Mouse (Mus musculus): ENCODE results near the gene Cops4. TPM values are rescaled to one million over a fixed set of nuclear protein-coding genes. Genes with fewer than 3 reads are reported as not detected.

Cops4 gene
- polyA plus RNA-seq, 1 experiment = 132 TPM

DNA sequence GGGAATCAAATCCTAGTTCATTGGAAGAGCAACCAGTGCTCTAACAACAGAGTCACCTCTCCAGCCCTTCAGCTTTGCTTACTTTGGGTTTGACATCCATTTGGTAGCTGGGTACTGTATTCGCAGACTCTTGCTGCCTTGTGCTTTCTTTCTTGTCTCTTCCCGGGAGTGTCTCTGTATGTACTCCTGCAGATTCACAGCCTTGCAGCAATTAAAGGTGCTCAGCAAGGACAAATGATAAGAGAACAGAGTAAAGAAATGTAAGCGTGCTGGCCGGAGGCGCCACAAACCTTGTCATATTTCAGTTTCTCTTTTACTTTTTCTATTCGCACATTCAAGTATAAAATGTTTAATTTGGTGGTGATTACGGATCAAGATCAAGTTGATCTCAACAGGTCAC, 69.0 kb downstream of the Cops4 start:
- H3K4me1 ChIP-seq (ENCODE audit: control insufficient read depth, insufficient read depth, low read length) = no peaks in the 10 kb centered on the region
- H3K4me3 ChIP-seq (ENCODE audit: control insufficient read depth, low read depth, low read length) = no peak overlapping the region
- no peak overlapping the region for H3K27ac ChIP-seq (ENCODE audit: control insufficient read depth, insufficient read depth, low read depth, low read length)
- no peaks in the 10 kb centered on the region for H3K36me3 ChIP-seq (ENCODE audit: control insufficient read depth, insufficient read depth, low read length)
- TF ChIP-seq POLR2A (IDR thresholded peaks at IDR 0.05; ENCODE audit: control insufficient read depth, low read depth, low read length) = no peak
- TF ChIP-seq CTCF (IDR thresholded peaks at IDR 0.05; ENCODE audit: control insufficient read depth, insufficient read depth, insufficient replicate concordance, low read depth, low read length) = no peak
- no peaks in the 10 kb centered on the region for H3K27me3 ChIP-seq (ENCODE audit: control insufficient read depth, insufficient read depth, low read length)

DNA sequence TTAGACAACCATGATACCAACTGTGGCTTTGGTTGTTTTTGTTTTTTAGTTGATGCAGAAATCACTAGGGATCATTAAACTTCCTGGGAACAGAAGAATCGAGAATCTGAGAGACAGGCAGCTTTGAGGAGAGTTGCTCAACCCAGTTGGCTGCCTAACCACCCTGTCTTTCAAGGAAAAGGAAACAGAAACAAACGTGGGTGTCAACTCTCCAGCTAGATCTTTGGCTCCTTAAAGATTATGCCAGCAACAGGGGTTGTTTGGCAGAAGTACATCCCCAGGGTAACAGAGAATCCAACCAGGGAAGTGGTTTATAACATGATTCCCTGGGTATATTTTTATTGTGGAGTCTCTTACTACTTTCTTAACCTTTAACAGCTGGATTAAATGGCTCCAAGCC, 69.5 kb downstream of the Cops4 start:
- no peaks in the 10 kb centered on the region for H3K27me3 ChIP-seq (ENCODE audit: control insufficient read depth, insufficient read depth, low read length)
- no peak overlapping the region for H3K27ac ChIP-seq (ENCODE audit: control insufficient read depth, insufficient read depth, low read depth, low read length)
- H3K4me3 ChIP-seq (ENCODE audit: control insufficient read depth, low read depth, low read length) = no peak overlapping the region
- no peaks in the 10 kb centered on the region for H3K36me3 ChIP-seq (ENCODE audit: control insufficient read depth, insufficient read depth, low read length)
- no peak for TF ChIP-seq POLR2A (IDR thresholded peaks at IDR 0.05; ENCODE audit: control insufficient read depth, low read depth, low read length)
- TF ChIP-seq CTCF (IDR thresholded peaks at IDR 0.05; ENCODE audit: control insufficient read depth, insufficient read depth, insufficient replicate concordance, low read depth, low read length) = no peak
- no peaks in the 10 kb centered on the region for H3K4me1 ChIP-seq (ENCODE audit: control insufficient read depth, insufficient read depth, low read length)

DNA sequence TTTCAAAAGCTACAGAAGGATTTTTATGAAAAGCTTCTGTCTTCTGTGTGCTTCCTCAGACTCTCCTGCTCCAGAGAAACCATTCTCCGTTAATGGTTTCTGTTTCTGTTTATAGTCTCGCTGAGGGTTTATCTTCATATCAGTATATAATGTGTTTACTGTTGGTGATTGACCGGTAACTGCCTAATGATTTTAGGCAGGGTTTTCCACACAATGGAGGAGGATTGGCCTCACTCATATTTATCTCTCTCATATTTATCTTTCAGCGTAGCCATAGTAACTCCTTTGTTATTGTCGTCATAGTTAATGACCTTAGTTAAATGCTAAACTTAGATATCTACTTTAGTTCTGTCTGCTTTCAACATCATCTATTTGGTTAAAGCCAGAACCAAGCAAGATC, 72.4 kb downstream of the Cops4 start:
- Histone ChIP-seq H3K36me3 (ENCODE audit: control insufficient read depth, insufficient read depth, low read length) (no peaks in the 10 kb centered on the region), H3K4me3 (ENCODE audit: control insufficient read depth, low read depth, low read length) (no peak overlapping the region), H3K4me1 (ENCODE audit: control insufficient read depth, insufficient read depth, low read length) (no peaks in the 10 kb centered on the region), H3K27ac (ENCODE audit: control insufficient read depth, insufficient read depth, low read depth, low read length) (no peak overlapping the region), H3K27me3 (ENCODE audit: control insufficient read depth, insufficient read depth, low read length) (no peaks in the 10 kb centered on the region)
- TF ChIP-seq POLR2A (IDR thresholded peaks at IDR 0.05; ENCODE audit: control insufficient read depth, low read depth, low read length) = no peak
- no peak for TF ChIP-seq CTCF (IDR thresholded peaks at IDR 0.05; ENCODE audit: control insufficient read depth, insufficient read depth, insufficient replicate concordance, low read depth, low read length)

DNA sequence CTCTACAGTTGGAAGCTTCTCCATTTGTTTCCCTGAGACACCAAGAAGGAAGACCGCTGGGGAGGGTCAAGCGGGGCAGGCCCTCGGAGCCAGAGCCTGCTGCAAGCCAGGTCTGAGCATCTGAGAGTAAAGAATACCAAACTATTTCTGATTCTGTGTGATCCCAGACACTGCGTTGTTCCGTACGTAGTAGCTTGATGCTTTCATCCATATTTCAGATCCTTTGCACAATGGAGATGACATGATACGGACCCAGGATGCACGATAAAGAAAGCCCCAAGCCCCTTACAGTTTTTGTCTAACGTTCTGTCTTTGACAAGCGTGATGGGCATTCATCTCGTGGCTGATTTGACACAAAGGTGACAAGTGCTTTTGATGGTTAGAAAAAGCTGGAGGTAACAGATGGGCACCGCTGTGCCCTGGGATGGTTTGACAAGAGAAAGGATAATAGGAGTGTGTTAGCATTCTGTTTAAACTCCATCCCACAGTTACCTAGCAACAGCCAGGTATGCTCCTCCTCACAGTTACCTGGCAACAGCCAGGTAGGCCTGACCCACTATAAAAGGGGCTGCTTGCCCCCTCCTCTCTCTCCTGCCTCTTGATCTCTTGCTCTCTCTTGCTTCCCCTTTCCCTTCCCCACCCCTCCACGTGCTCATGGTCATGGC, 76.8 kb downstream of the Cops4 start:
- peak; percentile 33; the same call in 1 of the 2 replicates for TF ChIP-seq POLR2A (IDR thresholded peaks at IDR 0.05; ENCODE audit: control insufficient read depth, low read depth, low read length)
- TF ChIP-seq CTCF (IDR thresholded peaks at IDR 0.05; ENCODE audit: control insufficient read depth, insufficient read depth, insufficient replicate concordance, low read depth, low read length) = no peak
- no peaks in the 10 kb centered on the region for H3K27me3 ChIP-seq (ENCODE audit: control insufficient read depth, insufficient read depth, low read length)

DNA sequence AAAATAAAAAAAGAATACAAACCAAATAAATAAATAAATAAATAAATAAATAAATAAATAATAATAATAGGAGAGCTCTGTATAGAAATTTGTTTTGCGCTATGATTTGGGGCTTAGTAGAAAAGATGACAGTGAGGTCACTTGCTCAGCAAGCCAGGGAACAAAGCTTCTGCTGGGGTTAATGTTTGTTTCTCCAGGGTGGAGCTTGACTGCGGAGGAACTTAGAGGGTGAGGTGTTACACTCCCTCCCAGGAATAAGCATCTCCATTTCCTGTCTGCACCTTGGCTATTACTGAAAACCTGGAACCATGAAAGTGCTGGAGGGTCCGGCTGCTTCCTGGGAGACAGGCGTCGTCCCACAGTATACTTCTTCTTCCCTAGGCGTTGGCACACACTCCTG, 77.9 kb downstream of the Cops4 start:
- TF ChIP-seq POLR2A (IDR thresholded peaks at IDR 0.05; ENCODE audit: control insufficient read depth, low read depth, low read length) (no peak), CTCF (IDR thresholded peaks at IDR 0.05; ENCODE audit: control insufficient read depth, insufficient read depth, insufficient replicate concordance, low read depth, low read length) (no peak)
- no peaks in the 10 kb centered on the region for H3K36me3 ChIP-seq (ENCODE audit: control insufficient read depth, insufficient read depth, low read length)

More for the DNA sequence above, 76.8 kb downstream of the Cops4 start:
- H3K4me3 ChIP-seq (ENCODE audit: control insufficient read depth, low read depth, low read length) = peak overlapping the region; percentile 44
- H3K4me1 ChIP-seq (ENCODE audit: control insufficient read depth, insufficient read depth, low read length) = no peaks in the 10 kb centered on the region
- H3K27ac ChIP-seq (ENCODE audit: control insufficient read depth, insufficient read depth, low read depth, low read length) = no peak overlapping the region
- H3K36me3 ChIP-seq (ENCODE audit: control insufficient read depth, insufficient read depth, low read length) = no peaks in the 10 kb centered on the region

More for the DNA sequence above, 77.9 kb downstream of the Cops4 start:
- H3K4me1 ChIP-seq (ENCODE audit: control insufficient read depth, insufficient read depth, low read length) = no peaks in the 10 kb centered on the region
- no peak overlapping the region for H3K27ac ChIP-seq (ENCODE audit: control insufficient read depth, insufficient read depth, low read depth, low read length)
- no peak overlapping the region for H3K4me3 ChIP-seq (ENCODE audit: control insufficient read depth, low read depth, low read length)
- no peaks in the 10 kb centered on the region for H3K27me3 ChIP-seq (ENCODE audit: control insufficient read depth, insufficient read depth, low read length)

Other genes with a start within 250 kb of the Cops4 start
- gene Sec31a, start 102.1 kb upstream of the Cops4 start, polyA plus RNA-seq (2012; rRNA removed) = 188 and 194 TPM in 2 replicates
- 13.8 and 14.8 TPM in 2 replicates for gene Lin54, start 17.7 kb upstream of the Cops4 start, polyA plus RNA-seq (2012; rRNA removed)
- 24.6 and 27.2 TPM in 2 replicates for gene Plac8, start 53.9 kb downstream of the Cops4 start, polyA plus RNA-seq (2012; rRNA removed)
- gene Coq2, start 156.8 kb downstream of the Cops4 start, polyA plus RNA-seq (2012; rRNA removed) = 19.5 and 21.4 TPM in 2 replicates
- 2.0 and 2.7 TPM in 2 replicates for gene Hpse, start 201.4 kb downstream of the Cops4 start, polyA plus RNA-seq (2012; rRNA removed)